Mouse (Mus musculus): ENCODE results near the gene Cd59b. TPM values are rescaled to one million over a fixed set of nuclear protein-coding genes. Genes with fewer than 3 reads are reported as not detected.
"Not testable (repeated sequence)": the region's sequence is repeated elsewhere in the genome, so short reads cannot be mapped to it uniquely, and the experiment has no call there.

Cd59b gene
- polyA plus RNA-seq, 1 experiment from 2014 or later: 2.8 TPM

GRCm38 (mm10) chr2:104099231-104099585 is 29.6 kb downstream of the Cd59b start:
- WGBS: 92% methylated on average over 2 of the region's 2 CpGs
- Histone ChIP-seq H3K4me1 (ENCODE audit: control insufficient read depth, insufficient read depth, low read length) (peaks cover 5% of the 10 kb centered on the region; the same call in 1 of the 2 replicates), H3K27ac (ENCODE audit: low read length) (no peak overlapping the region), H3K36me3 (ENCODE audit: control insufficient read depth, insufficient read depth, low read length) (no peaks in the 10 kb centered on the region), H3K27me3 (ENCODE audit: control insufficient read depth, insufficient read depth, low read depth, low read length) (no peaks in the 10 kb centered on the region), H3K9me3 (replicated peaks; ENCODE audit: control insufficient read depth, low read length, poor library complexity, severe bottlenecking) (no peaks in the 10 kb centered on the region), H3K9ac (ENCODE audit: low read depth, low read length) (no peak overlapping the region), H3K4me2 (ENCODE audit: low read length) (no peak overlapping the region), H3K4me3 (ENCODE audit: low read depth, low read length) (no peak overlapping the region)
- no peak for ATAC-seq

GRCm38 (mm10) chr2:104099946-104100345 is 30.3 kb downstream of the Cd59b start:
- Histone ChIP-seq H3K9me3 (replicated peaks; ENCODE audit: control insufficient read depth, low read length, poor library complexity, severe bottlenecking) (no peaks in the 10 kb centered on the region), H3K9ac (ENCODE audit: low read depth, low read length) (no peak overlapping the region), H3K36me3 (ENCODE audit: control insufficient read depth, insufficient read depth, low read length) (no peaks in the 10 kb centered on the region), H3K27ac (ENCODE audit: low read length) (no peak overlapping the region), H3K4me2 (ENCODE audit: low read length) (no peak overlapping the region), H3K27me3 (ENCODE audit: control insufficient read depth, insufficient read depth, low read depth, low read length) (no peaks in the 10 kb centered on the region), H3K4me3 (ENCODE audit: low read depth, low read length) (no peak overlapping the region), H3K4me1 (ENCODE audit: control insufficient read depth, insufficient read depth, low read length) (peaks cover 5% of the 10 kb centered on the region; the same call in 1 of the 2 replicates)
- 21% methylated on average over 1 of the region's 1 CpGs for WGBS
- ATAC-seq: no peak

- no peaks in the 10 kb centered on the region for H3K27me3 ChIP-seq (ENCODE audit: control insufficient read depth, insufficient read depth, low read depth, low read length)
- no peak for ATAC-seq
- H3K9me3 ChIP-seq (replicated peaks; ENCODE audit: control insufficient read depth, low read length, poor library complexity, severe bottlenecking): no peaks in the 10 kb centered on the region
- H3K4me1 ChIP-seq (ENCODE audit: control insufficient read depth, insufficient read depth, low read length): no peaks in the 10 kb centered on the region
- H3K27ac ChIP-seq (ENCODE audit: low read length): no peak overlapping the region
- WGBS: 92% methylated on average over 6 of the region's 6 CpGs
- H3K4me3 ChIP-seq (ENCODE audit: low read depth, low read length): no peak overlapping the region
- no peaks in the 10 kb centered on the region for H3K36me3 ChIP-seq (ENCODE audit: control insufficient read depth, insufficient read depth, low read length)
- H3K4me2 ChIP-seq (ENCODE audit: low read length): no peak overlapping the region
- no peak overlapping the region for H3K9ac ChIP-seq (ENCODE audit: low read depth, low read length)
Measured at GRCm38 (mm10) chr2:104104800-104105199, 35.2 kb downstream of the Cd59b start.

GRCm38 (mm10) chr2:104109021-104109420 is 39.4 kb downstream of the Cd59b start:
- not testable (repeated sequence) for H3K9ac ChIP-seq (ENCODE audit: low read depth, low read length); H3K4me3 ChIP-seq (ENCODE audit: low read depth, low read length); H3K4me2 ChIP-seq (ENCODE audit: low read length); H3K36me3 ChIP-seq (ENCODE audit: control insufficient read depth, insufficient read depth, low read length); H3K9me3 ChIP-seq (replicated peaks; ENCODE audit: control insufficient read depth, low read length, poor library complexity, severe bottlenecking); H3K27me3 ChIP-seq (ENCODE audit: control insufficient read depth, insufficient read depth, low read depth, low read length); ATAC-seq; H3K4me1 ChIP-seq (ENCODE audit: control insufficient read depth, insufficient read depth, low read length); H3K27ac ChIP-seq (ENCODE audit: low read length)
- WGBS: 92% methylated on average over 2 of the region's 2 CpGs

GRCm38 (mm10) chr2:104109528-104109927 is 39.9 kb downstream of the Cd59b start:
- Histone ChIP-seq H3K4me3 (ENCODE audit: low read depth, low read length) (no peak overlapping the region), H3K4me2 (ENCODE audit: low read length) (no peak overlapping the region), H3K27ac (ENCODE audit: low read length) (no peak overlapping the region), H3K27me3 (ENCODE audit: control insufficient read depth, insufficient read depth, low read depth, low read length) (no peaks in the 10 kb centered on the region), H3K4me1 (ENCODE audit: control insufficient read depth, insufficient read depth, low read length) (no peaks in the 10 kb centered on the region), H3K9ac (ENCODE audit: low read depth, low read length) (no peak overlapping the region), H3K36me3 (ENCODE audit: control insufficient read depth, insufficient read depth, low read length) (no peaks in the 10 kb centered on the region), H3K9me3 (replicated peaks; ENCODE audit: control insufficient read depth, low read length, poor library complexity, severe bottlenecking) (no peaks in the 10 kb centered on the region)
- 78% methylated on average over 2 of the region's 2 CpGs for WGBS
- no peak for ATAC-seq

- Histone ChIP-seq H3K36me3 (ENCODE audit: control insufficient read depth, insufficient read depth, low read length) (no peaks in the 10 kb centered on the region), H3K9ac (ENCODE audit: low read depth, low read length) (no peak overlapping the region), H3K27ac (ENCODE audit: low read length) (no peak overlapping the region), H3K4me1 (ENCODE audit: control insufficient read depth, insufficient read depth, low read length) (no peaks in the 10 kb centered on the region), H3K4me3 (ENCODE audit: low read depth, low read length) (no peak overlapping the region), H3K27me3 (ENCODE audit: control insufficient read depth, insufficient read depth, low read depth, low read length) (no peaks in the 10 kb centered on the region), H3K4me2 (ENCODE audit: low read length) (no peak overlapping the region), H3K9me3 (replicated peaks; ENCODE audit: control insufficient read depth, low read length, poor library complexity, severe bottlenecking) (no peaks in the 10 kb centered on the region)
- WGBS: 91% methylated on average over 4 of the region's 4 CpGs
- ATAC-seq: no peak
Measured at GRCm38 (mm10) chr2:104110031-104110430, 40.4 kb downstream of the Cd59b start.

GRCm38 (mm10) chr2:104111170-104111797 is 41.6 kb downstream of the Cd59b start:
- not testable (repeated sequence) for H3K27me3 ChIP-seq (ENCODE audit: control insufficient read depth, insufficient read depth, low read depth, low read length); H3K4me2 ChIP-seq (ENCODE audit: low read length); H3K4me1 ChIP-seq (ENCODE audit: control insufficient read depth, insufficient read depth, low read length); H3K36me3 ChIP-seq (ENCODE audit: control insufficient read depth, insufficient read depth, low read length); H3K4me3 ChIP-seq (ENCODE audit: low read depth, low read length); H3K27ac ChIP-seq (ENCODE audit: low read length); ATAC-seq; H3K9me3 ChIP-seq (replicated peaks; ENCODE audit: control insufficient read depth, low read length, poor library complexity, severe bottlenecking); H3K9ac ChIP-seq (ENCODE audit: low read depth, low read length)
- no CpG with 5 or more reads among the region's 1 CpGs for WGBS

GRCm38 (mm10) chr2:104113563-104113962 is 43.9 kb downstream of the Cd59b start:
- H3K9me3 ChIP-seq (replicated peaks; ENCODE audit: control insufficient read depth, low read length, poor library complexity, severe bottlenecking): not testable (repeated sequence)

GRCm38 (mm10) chr2:104114898-104115297 is 45.2 kb downstream of the Cd59b start:
- H3K27ac ChIP-seq (ENCODE audit: low read length): no peak overlapping the region
- whole genome bisulfite sequencing: 80% methylated on average over 3 of the region's 3 CpGs
- H3K4me1 ChIP-seq (ENCODE audit: control insufficient read depth, insufficient read depth, low read length): no peaks in the 10 kb centered on the region
- H3K4me2 ChIP-seq (ENCODE audit: low read length): no peak overlapping the region
- no peak overlapping the region for H3K9ac ChIP-seq (ENCODE audit: low read depth, low read length)
- H3K27me3 ChIP-seq (ENCODE audit: control insufficient read depth, insufficient read depth, low read depth, low read length): no peaks in the 10 kb centered on the region
- H3K4me3 ChIP-seq (ENCODE audit: low read depth, low read length): no peak overlapping the region
- no peaks in the 10 kb centered on the region for H3K36me3 ChIP-seq (ENCODE audit: control insufficient read depth, insufficient read depth, low read length)
- no peaks in the 10 kb centered on the region for H3K9me3 ChIP-seq (replicated peaks; ENCODE audit: control insufficient read depth, low read length, poor library complexity, severe bottlenecking)
- no peak for ATAC-seq

More at GRCm38 (mm10) chr2:104113563-104113962, 43.9 kb downstream of the Cd59b start:
- ATAC-seq; H3K4me3 ChIP-seq (ENCODE audit: low read depth, low read length); H3K4me2 ChIP-seq (ENCODE audit: low read length); H3K4me1 ChIP-seq (ENCODE audit: control insufficient read depth, insufficient read depth, low read length); H3K27ac ChIP-seq (ENCODE audit: low read length); H3K36me3 ChIP-seq (ENCODE audit: control insufficient read depth, insufficient read depth, low read length); H3K27me3 ChIP-seq (ENCODE audit: control insufficient read depth, insufficient read depth, low read depth, low read length); H3K9ac ChIP-seq (ENCODE audit: low read depth, low read length): not testable (repeated sequence)
